Mouse (Mus musculus) layer of hippocampus, adult 8-10 months (tissue): ENCODE data around the gene Ccdc78. TPM values are rescaled to one million over a fixed set of nuclear protein-coding genes. Genes with fewer than 3 reads are reported as not detected.

Experiments
- DNase-seq, 2 experiments: peaks; one replicate each; pipeline ENCODE4 v3.0.0; 2022; ENCODE audit warnings: low spot score in 2 of 2
- microRNA-seq, 2 experiments: library from miRNA; unstranded; fragments of <30 nt; microRNA quantifications; one replicate each; pipeline ENCODE4 v1.2.0; 2022
- total RNA-seq, 4 experiments: library from RNA; stranded (reverse); gene quantifications; 2 replicates each; pipeline ENCODE4 v1.2.4; 2022

The Ccdc78 gene
- total RNA-seq, 4 experiments from 2014 or later, result 0.43 to 1.00 (median 0.94) TPM

DNA sequence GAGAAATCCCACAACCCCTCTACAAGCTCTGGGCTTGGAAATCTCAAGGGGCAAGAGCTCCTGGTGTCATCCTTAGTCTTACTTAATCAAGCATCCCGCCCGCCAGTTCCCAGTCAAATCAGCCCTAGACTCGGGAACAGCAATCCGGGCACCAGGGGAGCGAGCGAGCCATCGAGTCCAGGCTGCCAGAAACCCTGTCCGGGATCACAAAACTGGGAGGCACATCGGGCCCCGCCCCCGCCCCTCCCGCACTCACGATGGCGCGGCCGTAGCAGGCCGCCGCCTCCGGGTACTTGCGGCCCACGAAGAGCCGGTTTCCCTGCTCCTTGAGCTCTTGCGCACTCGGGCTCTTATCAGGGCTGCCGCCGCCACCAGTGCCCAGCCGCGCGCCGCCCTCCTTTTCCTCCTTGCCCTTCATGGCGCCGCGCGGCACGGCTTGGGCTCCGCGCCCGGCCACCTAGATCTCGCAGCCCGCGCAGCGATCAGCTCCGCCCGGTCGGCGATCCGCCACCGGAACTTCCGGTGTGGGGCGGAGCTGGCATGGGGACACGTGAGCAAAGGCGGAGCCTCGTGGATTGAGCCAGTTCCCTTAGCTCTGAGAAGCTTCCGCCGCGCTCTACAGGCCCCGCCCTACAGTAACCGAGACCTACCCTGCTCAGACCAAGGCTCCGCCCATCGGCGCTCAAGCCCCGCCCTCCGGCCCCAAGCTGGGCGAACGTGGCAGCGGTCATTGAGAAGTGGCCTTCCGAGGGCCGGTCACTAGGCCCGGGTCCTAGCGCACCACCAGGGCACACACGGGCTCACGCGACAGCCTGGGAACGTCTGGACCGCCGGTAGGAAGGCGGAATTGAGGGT is 46.3 kb downstream of the Ccdc78 start:
- peak; percentile 98 to 99 for DNase-seq

DNA sequence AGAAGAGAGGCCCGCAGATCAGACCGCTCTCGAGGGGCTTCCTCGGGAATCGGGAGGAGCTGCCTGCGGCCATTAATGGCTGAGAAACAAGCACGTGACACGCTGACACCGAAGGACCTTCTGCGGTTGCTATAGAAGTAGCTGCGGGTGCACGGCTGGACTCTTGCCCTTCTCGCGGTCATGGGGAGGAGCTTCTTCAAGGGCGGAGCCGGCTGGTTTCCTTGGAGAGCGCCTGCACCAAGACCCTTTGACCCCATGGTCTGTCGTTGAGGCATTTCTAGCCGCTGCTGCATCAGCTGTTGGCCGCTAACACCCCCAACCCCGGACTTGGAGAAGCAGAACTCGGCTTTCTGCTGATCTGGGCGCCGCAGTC is 46.9 kb downstream of the Ccdc78 start, which contains the start of gene Stub1:
Gene Stub1 (minus strand): TSS at position 114 of the 373 bp plus-strand sequence.
- peak; percentile 85 to 87 for DNase-seq

DNA sequence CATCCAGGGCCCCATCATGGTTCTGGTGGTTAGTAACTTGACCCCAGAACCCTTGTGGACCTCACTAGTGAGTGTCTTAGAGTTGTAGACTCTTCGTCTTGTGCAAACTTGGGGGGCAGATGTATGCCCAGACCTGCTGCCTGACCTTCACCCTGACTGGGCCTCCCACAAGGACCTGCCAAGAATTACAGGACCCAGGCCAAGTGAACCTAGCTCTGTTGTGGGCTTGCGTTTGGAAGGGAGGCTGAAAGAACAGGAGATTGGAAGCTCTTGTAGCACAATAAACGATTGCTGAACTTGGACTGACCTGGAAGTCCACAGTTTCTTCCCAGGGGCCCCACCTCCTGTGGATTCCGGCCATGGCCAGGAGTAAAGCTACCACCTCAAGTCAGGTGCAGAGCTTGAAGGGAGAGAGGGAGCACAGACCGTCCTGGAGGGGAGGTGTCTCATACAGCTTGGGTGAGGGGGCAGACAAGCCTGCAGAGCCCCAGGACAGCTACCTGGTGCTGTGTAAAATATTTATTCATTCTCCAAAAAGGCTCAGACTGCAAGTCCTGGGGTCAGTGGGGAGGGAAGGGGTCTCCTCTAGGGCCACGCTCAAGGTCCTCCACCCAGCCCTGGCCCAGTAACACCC is 47.7 kb downstream of the Ccdc78 start:
- no peak for DNase-seq

DNA sequence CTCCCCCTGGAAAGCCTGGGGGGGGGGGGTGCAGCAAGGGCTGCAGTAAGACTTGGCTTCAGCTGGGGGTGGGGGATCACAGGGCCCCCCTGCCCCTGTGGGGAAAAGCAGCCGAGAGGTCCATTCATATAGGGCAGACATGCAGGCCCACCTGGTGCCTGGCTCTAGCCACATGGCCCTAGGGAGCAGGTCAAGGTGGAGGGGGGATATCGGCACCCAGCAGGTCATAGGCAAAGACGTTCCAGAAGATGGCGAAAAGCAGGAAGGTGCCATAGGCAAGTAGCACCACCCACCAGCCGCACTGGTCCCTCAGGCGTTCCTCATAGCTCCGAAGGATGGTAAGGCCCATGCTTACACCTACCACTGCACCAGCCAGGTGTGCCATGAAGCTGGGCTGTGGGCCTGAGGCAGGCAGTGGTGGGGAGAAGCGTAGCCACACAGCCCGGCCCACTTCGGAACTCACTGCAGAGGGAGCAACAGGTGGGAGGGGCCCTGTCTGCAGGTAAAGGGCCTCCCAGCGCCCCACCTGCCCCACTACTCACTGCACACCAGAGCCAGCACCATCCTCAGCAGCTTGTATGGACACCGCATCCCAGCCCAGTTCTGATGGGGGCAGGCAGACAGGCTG is 48.3 kb downstream of the Ccdc78 start:
- no peak for DNase-seq

DNA sequence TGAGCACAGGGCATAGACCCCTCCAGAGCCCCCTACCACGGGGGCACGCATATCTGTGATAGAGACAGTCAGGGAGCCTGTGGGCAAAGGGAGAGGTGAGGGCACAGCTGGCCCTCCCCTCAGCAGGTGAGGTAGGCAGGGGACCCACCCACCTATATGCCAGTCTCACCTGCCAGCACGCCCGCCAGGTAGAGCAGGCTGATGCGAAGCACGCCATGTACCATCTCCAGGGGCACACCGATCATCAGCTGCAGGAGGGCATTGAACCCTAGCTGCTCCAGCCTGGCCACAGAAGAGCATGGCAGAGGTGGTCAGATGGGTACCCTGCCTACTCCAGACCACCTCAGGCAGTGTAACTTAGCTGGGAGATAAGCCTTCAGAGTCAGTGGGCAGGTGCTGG is 48.9 kb downstream of the Ccdc78 start:
- DNase-seq, result no peak

DNA sequence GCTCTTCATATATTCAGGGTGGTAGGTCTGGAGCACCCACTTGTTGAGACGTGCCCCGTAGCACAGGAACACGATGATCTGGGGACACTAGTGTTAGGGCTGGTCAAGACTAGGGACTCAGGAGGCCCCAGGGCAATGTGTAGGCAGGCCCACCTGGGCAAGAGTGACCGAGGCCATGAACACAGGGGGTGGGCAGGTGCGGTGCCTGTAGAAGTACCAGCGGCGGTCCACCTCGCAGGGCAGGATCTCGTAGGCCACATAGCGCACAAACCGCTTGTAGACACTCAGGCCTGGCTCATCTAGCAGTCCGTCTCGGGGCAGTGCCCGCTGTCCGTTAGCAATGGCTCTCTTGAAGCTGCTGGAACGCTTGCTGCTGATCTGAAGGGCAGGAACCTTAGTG is 49.4 kb downstream of the Ccdc78 start:
- no peak for DNase-seq

DNA sequence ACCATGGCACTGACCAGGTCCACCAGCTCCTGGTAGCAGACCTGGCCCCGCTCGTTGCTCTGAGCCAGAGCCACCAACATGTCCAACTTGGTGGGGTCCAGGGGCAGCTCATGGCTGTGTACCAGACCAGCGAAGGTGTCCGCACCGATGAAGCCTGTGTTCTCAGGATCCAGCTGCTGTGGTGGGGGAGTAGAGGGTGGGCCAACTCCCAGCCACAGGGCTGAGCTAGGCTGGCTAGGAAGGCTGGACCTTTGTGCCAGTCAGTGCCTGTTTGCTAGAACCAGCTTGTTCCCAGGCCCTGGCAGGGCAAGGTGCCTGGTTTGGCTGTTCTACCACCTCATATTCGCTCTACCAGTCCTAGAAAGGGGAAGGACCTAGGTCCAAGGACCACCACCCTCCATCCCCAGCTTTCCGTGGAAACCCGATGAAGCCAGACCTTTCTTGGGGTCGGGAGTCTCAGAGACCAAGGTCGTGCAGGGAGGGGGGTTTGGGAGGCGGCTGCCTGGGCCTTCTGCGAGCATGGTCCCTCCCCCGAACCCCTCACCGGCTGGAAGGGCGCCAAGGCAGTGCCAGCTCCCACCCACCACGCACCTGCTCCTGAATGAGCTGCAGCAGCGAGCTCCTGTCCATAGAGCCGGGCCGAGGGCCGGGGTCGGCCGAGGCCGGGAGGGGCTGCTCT is 50.2 kb downstream of the Ccdc78 start:
- DNase-seq, result peak in 1 of 2 experiments; percentile 53

DNA sequence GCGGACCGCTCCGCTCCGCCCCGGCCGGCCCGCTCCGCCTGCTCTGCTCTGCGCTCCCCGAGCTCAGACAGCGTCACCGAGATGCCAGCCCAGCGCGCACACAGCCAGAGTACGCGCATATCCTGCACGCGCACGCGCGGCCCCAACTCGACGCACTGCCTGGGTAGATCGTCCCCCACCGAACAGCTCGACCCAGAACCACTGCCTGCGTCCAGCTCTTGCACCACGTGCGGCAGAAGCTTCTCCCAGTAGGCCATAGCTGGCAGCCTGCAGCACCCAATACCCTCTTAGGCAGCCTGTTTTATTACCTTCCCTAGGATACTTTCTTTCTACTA is 50.7 kb downstream of the Ccdc78 start, which contains the start of gene Rhbdl1:
Gene Rhbdl1 (minus strand): TSS at position 220 of the 335 bp plus-strand sequence.
- DNase-seq, result peak; percentile 79 to 85

DNA sequence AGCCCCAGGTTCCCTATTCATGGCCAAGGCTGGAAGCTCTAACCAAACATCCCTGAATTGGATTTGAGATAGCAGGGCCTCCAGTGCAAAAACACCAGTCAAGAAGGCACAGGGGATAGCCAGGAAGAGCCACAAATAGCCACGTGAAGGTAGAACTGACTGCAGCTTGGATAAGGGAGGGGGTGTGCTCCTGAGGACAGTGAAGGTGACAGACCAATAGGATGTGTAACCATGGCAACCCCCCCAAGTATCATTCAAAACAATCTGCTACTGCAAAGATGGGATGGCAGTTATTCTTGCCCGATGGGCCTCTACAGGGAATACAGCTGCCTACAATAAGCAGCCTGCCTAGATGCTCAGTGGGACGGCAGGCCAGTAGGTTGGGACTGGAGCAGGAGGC is 51.2 kb downstream of the Ccdc78 start:
- DNase-seq, result no peak

DNA sequence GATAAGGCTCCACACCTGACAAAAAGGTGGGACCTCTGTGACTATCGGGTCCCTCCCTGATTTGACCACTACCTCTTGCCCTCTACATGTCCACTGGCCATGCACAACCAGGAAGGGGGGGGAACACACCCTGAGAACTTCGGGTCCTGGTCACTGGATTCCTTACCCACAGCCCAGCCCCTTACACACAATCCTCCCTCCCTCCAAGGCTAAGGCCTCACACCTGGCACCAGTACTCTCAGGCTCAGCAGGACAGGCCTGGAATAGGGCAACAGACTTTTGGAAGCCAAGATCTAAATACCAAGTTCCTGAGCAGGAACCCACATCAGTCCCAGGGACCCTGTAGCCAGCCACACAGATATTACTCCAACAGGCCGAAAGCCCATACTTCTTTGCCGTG is 52.5 kb downstream of the Ccdc78 start:
- no peak for DNase-seq

DNA sequence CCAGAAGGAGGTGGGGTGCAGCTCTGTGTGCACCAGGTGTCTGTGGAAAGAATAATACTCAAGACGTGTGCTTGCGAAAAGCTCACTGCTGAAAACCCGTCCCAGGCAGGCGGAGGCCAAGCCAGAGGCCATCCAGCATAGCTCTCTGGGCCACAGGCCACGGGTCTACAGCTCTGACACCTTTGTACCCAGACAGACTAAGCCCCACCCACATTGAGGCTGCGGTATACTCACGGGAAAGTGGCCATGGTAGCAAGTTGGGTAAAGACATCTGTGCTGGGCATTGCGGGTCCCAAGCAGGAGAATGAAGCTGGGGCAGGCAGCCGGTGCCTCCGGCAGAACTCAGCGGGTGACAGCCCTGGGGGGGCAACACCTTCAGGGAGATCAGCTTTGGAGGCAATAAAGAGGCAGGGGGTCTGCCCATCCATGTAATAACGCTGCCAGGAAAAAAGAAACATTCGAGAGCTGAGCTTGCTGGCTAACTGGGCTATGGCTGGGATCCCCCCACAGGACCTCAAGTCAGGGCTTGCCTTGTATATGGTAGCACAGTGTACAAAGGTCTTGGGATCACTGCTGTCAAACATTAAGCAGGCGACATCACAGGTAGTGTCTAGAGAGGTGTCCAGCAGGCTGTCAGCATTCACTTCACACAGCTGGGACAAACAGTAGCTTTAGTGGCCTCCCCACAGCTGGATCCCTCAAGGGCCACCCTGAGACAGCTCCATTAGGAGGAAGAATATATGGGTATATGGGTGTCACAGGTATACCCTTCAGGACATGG is 53.3 kb downstream of the Ccdc78 start:
- no peak for DNase-seq

Small RNAs within 50 kb of the gene (microRNA-seq; reads per million reads assigned to microRNA genes)
- gene Gm25083, result 0 reads per million in 2 experiments
- gene Mir3082, result 2.9 to 7.1 reads per million in 2 experiments
- 0.32 to 1.5 reads per million in 2 experiments for gene Mir6966

Other genes with a start within 250 kb of the Ccdc78 start
- 10 to 100 TPM; 47.4 to 54.5 (median 52.1) TPM for gene Sox8, start 215.9 kb upstream of the Ccdc78 start, total RNA-seq
- gene Lmf1, start 207.5 kb upstream of the Ccdc78 start, total RNA-seq, result 10 to 100 TPM; 27.0 to 33.4 (median 28.4) TPM
- gene Gng13, start 69.4 kb upstream of the Ccdc78 start, total RNA-seq, result 100 to 1,000 TPM; 115 to 135 (median 117) TPM
- 1 to 10 TPM; 1.3 to 4.9 (median 2.0) TPM for gene Chtf18, start 59.2 kb upstream of the Ccdc78 start, total RNA-seq
- 10 to 100 TPM; 51.7 to 56.8 (median 54.0) TPM for gene Rpusd1, start 58.9 kb upstream of the Ccdc78 start, total RNA-seq
- under 1 TPM in 3 of 4 experiments, not detected in 1; 0.13 to 0.41 (median 0.23) TPM for gene Mslnl, start 50.5 kb upstream of the Ccdc78 start, total RNA-seq
- 1 to 10 TPM in 2 of 4 experiments, under 1 TPM in 2; 0.21 to 1.8 (median 0.92) TPM for gene Msln, start 32.2 kb upstream of the Ccdc78 start, total RNA-seq
- 10 to 100 TPM; 33.0 to 45.0 (median 34.2) TPM for gene Narfl, start 12.8 kb upstream of the Ccdc78 start, total RNA-seq
- 100 to 1,000 TPM in 2 of 4 experiments, 10 to 100 TPM in 2; 94.5 to 130 (median 112) TPM for gene Haghl, start 907 bp upstream of the Ccdc78 start, total RNA-seq
- gene Fam173a, start 6.3 kb downstream of the Ccdc78 start, total RNA-seq, result 100 to 1,000 TPM in 2 of 4 experiments, 10 to 100 TPM in 2; 93.0 to 103 (median 99.1) TPM
- gene AC134908.4, start 9.1 kb downstream of the Ccdc78 start, total RNA-seq, result 1 to 10 TPM in 1 of 4 experiments, not detected in 3; 1.5 TPM
- gene Metrn, start 10.6 kb downstream of the Ccdc78 start, total RNA-seq, result 10 to 100 TPM; 66.8 to 93.2 (median 84.5) TPM
- 100 to 1,000 TPM; 532 to 577 (median 554) TPM for gene Fbxl16, start 22.5 kb downstream of the Ccdc78 start, total RNA-seq
- gene Wdr24, start 37.0 kb downstream of the Ccdc78 start, total RNA-seq, result 10 to 100 TPM; 22.8 to 29.0 (median 26.5) TPM
- gene Jmjd8, start 42.3 kb downstream of the Ccdc78 start, total RNA-seq, result 10 to 100 TPM; 61.0 to 63.6 (median 61.8) TPM
- 100 to 1,000 TPM; 151 to 155 (median 152) TPM for gene Stub1, start 46.8 kb downstream of the Ccdc78 start, total RNA-seq
- gene Rhbdl1, start 50.7 kb downstream of the Ccdc78 start, total RNA-seq, result 10 to 100 TPM; 31.6 to 44.8 (median 40.9) TPM
- 10 to 100 TPM; 21.4 to 27.6 (median 25.7) TPM for gene Gm20683, start 55.2 kb downstream of the Ccdc78 start, total RNA-seq
- 100 to 1,000 TPM in 1 of 4 experiments, 10 to 100 TPM in 3; 81.2 to 107 (median 93.1) TPM for gene Rhot2, start 58.3 kb downstream of the Ccdc78 start, total RNA-seq
- gene Wdr90, start 74.9 kb downstream of the Ccdc78 start, total RNA-seq, result 10 to 100 TPM; 19.0 to 28.8 (median 23.6) TPM
- 10 to 100 TPM; 16.9 to 26.9 (median 21.5) TPM for gene Mcrip2, start 82.2 kb downstream of the Ccdc78 start, total RNA-seq
- gene Mettl26, start 88.5 kb downstream of the Ccdc78 start, total RNA-seq, result 10 to 100 TPM; 37.5 to 42.2 (median 39.1) TPM
- gene Wfikkn1, start 94.3 kb downstream of the Ccdc78 start, total RNA-seq, result 1 to 10 TPM; 1.6 to 2.4 (median 1.9) TPM
- gene Rab40c, start 133.1 kb downstream of the Ccdc78 start, total RNA-seq, result 10 to 100 TPM; 42.0 to 72.9 (median 46.4) TPM
- gene Pigq, start 158.4 kb downstream of the Ccdc78 start, total RNA-seq, result 100 to 1,000 TPM; 104 to 128 (median 120) TPM
- gene Nhlrc4, start 158.4 kb downstream of the Ccdc78 start, total RNA-seq, result 1 to 10 TPM in 1 of 4 experiments, under 1 TPM in 2, not detected in 1; 0.16 to 2.8 (median 0.28) TPM
- 1 to 10 TPM in 1 of 4 experiments, under 1 TPM in 3; 0.77 to 1.2 (median 0.88) TPM for gene A930017K11Rik, start 166.0 kb downstream of the Ccdc78 start, total RNA-seq
- 10 to 100 TPM; 45.4 to 61.2 (median 53.8) TPM for gene Capn15, start 199.2 kb downstream of the Ccdc78 start, total RNA-seq